Comparison of ENCODE assay signal across 9 mouse cellular contexts in the genomic region with DNA sequence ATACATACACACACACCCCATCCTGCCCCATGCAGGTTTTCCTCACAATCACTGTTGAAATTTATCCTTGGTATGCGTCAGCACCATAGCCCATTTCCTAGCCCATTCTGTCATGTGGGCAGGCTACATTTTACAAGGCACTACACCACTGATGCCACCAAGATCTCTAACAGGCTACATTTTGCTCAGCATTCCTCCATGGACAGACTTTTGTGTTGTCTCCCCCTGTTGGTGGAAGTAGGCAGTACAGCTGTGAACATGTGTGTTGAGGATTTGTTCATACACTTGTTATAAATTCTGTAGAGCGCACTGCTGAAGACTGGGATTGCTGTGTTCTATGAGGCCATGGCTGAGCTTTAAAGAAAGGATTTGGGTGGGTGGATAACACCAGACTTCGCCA. TPM values are rescaled to one million over a fixed set of nuclear protein-coding genes. Genes with fewer than 3 reads are reported as not detected.
DNase-seq lines count a peak whose midpoint lies in the region; ATAC-seq and TF ChIP-seq lines count a peak whose summit lies in the region.
"Had no signal": no experiment of that assay in that cellular context is flagged by ENCODE, and none has a peak within 500 bp of the region (broad histone marks: within the 10 kb centered on the region; RNA-seq: fewer than 3 reads in every experiment).

No protein-coding gene starts in this region.

- H3K9ac ChIP-seq in forebrain, embryonic 16.5 days (replicated peaks; ENCODE audit: low read depth, low read length), result no peak overlapping the region
- no peak overlapping the region for H3K9ac ChIP-seq in liver, postnatal 0 days (replicated peaks)

- H3K27me3 ChIP-seq in forebrain, embryonic 16.5 days (replicated peaks; ENCODE audit: control insufficient read depth, insufficient read depth, low read length), result no peaks in the 10 kb centered on the region
- no peaks in the 10 kb centered on the region for H3K27me3 ChIP-seq in liver, postnatal 0 days (ENCODE audit: insufficient read depth, low read length)

- ATAC-seq in forebrain, embryonic 16.5 days, result peak; percentile 43
- ATAC-seq in liver, postnatal 0 days, result no peak
- peak; percentile 50 for ATAC-seq in neutrophil, adult 5-6 weeks (ENCODE audit: extremely low read depth, insufficient number of reproducible peaks, low FRiP score, poor library complexity, severe bottlenecking)

- no peaks in the 10 kb centered on the region for H3K9me3 ChIP-seq in forebrain, embryonic 16.5 days (ENCODE audit: control insufficient read depth, low read length)
- no peaks in the 10 kb centered on the region for H3K9me3 ChIP-seq in liver, postnatal 0 days (ENCODE audit: low read length)

- DNase-seq in urinary bladder, adult 18-20 months (ENCODE audit: low spot score in 2 of 2), result peak; percentile 29 to 38
- no peak for DNase-seq in urinary bladder, adult 2 months (ENCODE audit: low spot score)
- peak; percentile 63 for DNase-seq in cerebellum, adult 11-12 months
- peak; percentile 62 to 90 for DNase-seq in kidney, postnatal 36 days
- DNase-seq in liver, postnatal 0 days, result peak; percentile 79
- DNase-seq in thymus, postnatal 10 days (ENCODE audit: low spot score in 2 of 2), result peak; percentile 48 to 82

- 76% methylated on average over 3 of the region's 3 CpGs for WGBS in forebrain, embryonic 16.5 days
- 72% methylated on average over 3 of the region's 3 CpGs for WGBS in liver, postnatal 0 days (ENCODE audit: insufficient replicate concordance)

- peak; percentile 90 for TF ChIP-seq CTCF in liver, postnatal 0 days (IDR thresholded peaks at IDR 0.05; ENCODE audit: low read depth)

- no peak overlapping the region for H3K27ac ChIP-seq in forebrain, embryonic 16.5 days (ENCODE audit: low read length)
- H3K27ac ChIP-seq in liver, postnatal 0 days (ENCODE audit: low read depth), result no peak overlapping the region

- H3K4me3 ChIP-seq in forebrain, embryonic 16.5 days (replicated peaks; ENCODE audit: low read length), result no peak overlapping the region
- no peak overlapping the region for H3K4me3 ChIP-seq in liver, postnatal 0 days (ENCODE audit: low read depth, low read length)
- H3K4me3 ChIP-seq: erythroblast, embryonic 14.5 days had no signal

- TF ChIP-seq EP300 in liver, postnatal 0 days (IDR thresholded peaks at IDR 0.05; ENCODE audit: low read depth), result no peak

- H3K36me3 ChIP-seq in forebrain, embryonic 16.5 days (ENCODE audit: control insufficient read depth, insufficient read depth), result peaks cover 18% of the 10 kb centered on the region
- no peaks in the 10 kb centered on the region for H3K36me3 ChIP-seq in liver, postnatal 0 days (replicated peaks; ENCODE audit: insufficient read depth, low read length)

- no peaks in the 10 kb centered on the region for H3K4me1 ChIP-seq in forebrain, embryonic 16.5 days (replicated peaks; ENCODE audit: control insufficient read depth, insufficient read depth, low read length)
- H3K4me1 ChIP-seq in liver, postnatal 0 days (ENCODE audit: insufficient read depth), result no peaks in the 10 kb centered on the region

- H3K4me2 ChIP-seq in forebrain, embryonic 16.5 days (ENCODE audit: low read length), result no peak overlapping the region
- H3K4me2 ChIP-seq in liver, postnatal 0 days (ENCODE audit: low read depth, low read length), result no peak overlapping the region

RNA-seq across cellular contexts. Expression of a gene that starts 21.7 kb away (rescaled TPM):
- polyA plus RNA-seq in urinary bladder, adult 2 months (2012; rRNA removed), result 39.4 and 48.3 TPM in 2 replicates
- polyA plus RNA-seq in forebrain, embryonic 16.5 days (2015; fragmentation: Nextera tagmentation; extraction: Ambion mirVana), result 57.4 and 60.4 TPM in 2 replicates
- 0.96 and 1.5 TPM in 2 replicates for polyA plus RNA-seq in liver, postnatal 0 days (2015; fragmentation: Nextera tagmentation; extraction: Ambion mirVana)
- total RNA-seq in neutrophil, adult 5-6 weeks (2017), result 2.8 and 5.5 TPM in 2 replicates

RNA-seq across cellular contexts. Expression of a gene that starts 33.4 kb away (rescaled TPM):
- polyA plus RNA-seq in urinary bladder, adult 2 months (2012; rRNA removed), result 0.69 and 0.96 TPM in 2 replicates
- polyA plus RNA-seq in forebrain, embryonic 16.5 days (2015; fragmentation: Nextera tagmentation; extraction: Ambion mirVana), result 0.63 and 1.3 TPM in 2 replicates
- polyA plus RNA-seq in liver, postnatal 0 days (2015; fragmentation: Nextera tagmentation; extraction: Ambion mirVana), result 0.14 and 0.29 TPM in 2 replicates
- 0.93 and 1.7 TPM in 2 replicates for total RNA-seq in neutrophil, adult 5-6 weeks (2017)
- polyA plus RNA-seq: erythroblast, embryonic 14.5 days had no signal

RNA-seq across cellular contexts. Expression of a gene that starts 33.7 kb away (rescaled TPM):
- polyA plus RNA-seq in urinary bladder, adult 2 months (2012; rRNA removed), result 2.3 and 3.1 TPM in 2 replicates
- polyA plus RNA-seq in forebrain, embryonic 16.5 days (2015; fragmentation: Nextera tagmentation; extraction: Ambion mirVana), result 14.8 and 19.5 TPM in 2 replicates
- 50.6 and 55.4 TPM in 2 replicates for polyA plus RNA-seq in liver, postnatal 0 days (2015; fragmentation: Nextera tagmentation; extraction: Ambion mirVana)
- 0.70 and 2.3 TPM in 2 replicates for total RNA-seq in neutrophil, adult 5-6 weeks (2017)

RNA-seq across cellular contexts. Expression of a gene that starts 51.2 kb away (rescaled TPM):
- 74.4 and 81.2 TPM in 2 replicates for polyA plus RNA-seq in urinary bladder, adult 2 months (2012; rRNA removed)
- polyA plus RNA-seq in forebrain, embryonic 16.5 days (2015; fragmentation: Nextera tagmentation; extraction: Ambion mirVana), result 164 TPM in 2 replicates
- polyA plus RNA-seq in liver, postnatal 0 days (2015; fragmentation: Nextera tagmentation; extraction: Ambion mirVana), result 28.2 and 33.9 TPM in 2 replicates
- 13.4 and 17.1 TPM in 2 replicates for total RNA-seq in neutrophil, adult 5-6 weeks (2017)

Comparison
In these comparisons a context has a peak if more than half of its experiments do, and no peak if none do; other contexts are left out.
1. RNA of a gene that starts 21.7 kb away (polyA plus RNA-seq): 57.4 to 60.4 TPM in forebrain, embryonic 16.5 days and 39.4 to 48.3 TPM in urinary bladder, adult 2 months; 0.96 to 1.5 TPM in liver, postnatal 0 days; every median in the first group is over 10 times any median in the second.